Mouse (Mus musculus) limb, embryonic 14.5 days (tissue): ENCODE results near the gene Olfr996. TPM values are rescaled to one million over a fixed set of nuclear protein-coding genes. Genes with fewer than 3 reads are reported as not detected.

Source experiments
- ATAC-seq: fragments of 200-750 bp; cut with Nextera tagmentation; 2 replicates; pipeline ENCODE4 v1.8.0; 2017; ENCODE audit warnings: low read depth, moderate number of reproducible peaks, moderate TSS enrichment; ENCODE audit not compliant: low FRiP score
- DNase-seq: peaks from one replicate; pipeline ENCODE4 v3.0.0-alpha.2; 2015; ENCODE audit warnings: low spot score
- H3K27ac ChIP-seq: fragments of 300-500 bp; sonication (generic); replicated peaks from 2 replicates; pipeline ENCODE4 v1.5.1; 2014; ENCODE audit warnings: low read depth, mild to moderate bottlenecking, low read length, moderate library complexity, mixed read lengths
- H3K27me3 ChIP-seq: fragments of 300-500 bp; sonication (generic); 2 replicates; pipeline ENCODE4 v1.6.1; 2014; ENCODE audit warnings: low read length, mixed read lengths; ENCODE audit not compliant: control insufficient read depth, insufficient read depth
- H3K36me3 ChIP-seq: fragments of 300-500 bp; sonication (generic); 2 replicates; pipeline ENCODE4 v1.6.1; 2014; ENCODE audit warnings: mild to moderate bottlenecking, low read length, moderate library complexity, mixed read lengths; ENCODE audit not compliant: control insufficient read depth, insufficient read depth
- H3K4me1 ChIP-seq: fragments of 300-500 bp; sonication (generic); 2 replicates; pipeline ENCODE4 v1.6.1; 2014; ENCODE audit warnings: antibody characterized with exemption, low read length, mixed read lengths; ENCODE audit not compliant: control insufficient read depth, insufficient read depth
- H3K4me2 ChIP-seq: fragments of 300-500 bp; sonication (generic); replicated peaks from 2 replicates; pipeline ENCODE4 v1.6.1; 2014; ENCODE audit warnings: low read depth, mild to moderate bottlenecking, low read length, moderate library complexity; ENCODE audit not compliant: severe bottlenecking
- H3K4me3 ChIP-seq: fragments of 300-500 bp; sonication (generic); replicated peaks from 2 replicates; pipeline ENCODE4 v1.5.1; 2014; ENCODE audit warnings: low read length
- H3K9ac ChIP-seq: fragments of 300-500 bp; sonication (generic); 2 replicates; pipeline ENCODE4 v1.6.1; 2014; ENCODE audit warnings: mild to moderate bottlenecking, low read depth, low read length, moderate library complexity; ENCODE audit not compliant: severe bottlenecking
- H3K9me3 ChIP-seq: fragments of 300-500 bp; sonication (generic); 2 replicates; pipeline ENCODE4 v1.6.1; 2016; ENCODE audit warnings: low read length; ENCODE audit not compliant: control insufficient read depth
- POLR2A ChIP-seq: fragments of 200-500 bp; IDR thresholded peaks from 2 replicates; pipeline ENCODE4 v1.8.0; 2012; ENCODE audit warnings: inconsistent platforms, mild to moderate bottlenecking, moderate library complexity, borderline replicate concordance; ENCODE audit not compliant: insufficient read depth, insufficient read length; ENCODE audit errors: extremely low read depth
- WGBS: fragments of 180-500 bp; shearing (Covaris S2); extraction: QIAGEN DNeasy Blood & Tissue Kit; methylation state at CpG from one replicate; pipeline ENCODE4 v1.1.7; 2014; 5-methylcytosine and 5-hydroxymethylcytosine counted together
- polyA plus RNA-seq, 2 experiments: library from polyadenylated mRNA; depleted of rRNA in 1 of 2; stranded (reverse) in 1 of 2; unstranded in 1 of 2; fragments of >200 nt; fragmentation: Nextera tagmentation in 1 of 2; extraction: Ambion mirVana in 1 of 2; gene quantifications; 2 replicates each; pipeline versions ENCODE4 v1.2.1 to v1.2.3; 2012 to 2014

Gene Olfr996
- polyA plus RNA-seq (2012; rRNA removed) (not detected in 2 replicates), polyA plus RNA-seq (2014; fragmentation: Nextera tagmentation; extraction: Ambion mirVana) (not detected in 2 replicates)

DNA sequence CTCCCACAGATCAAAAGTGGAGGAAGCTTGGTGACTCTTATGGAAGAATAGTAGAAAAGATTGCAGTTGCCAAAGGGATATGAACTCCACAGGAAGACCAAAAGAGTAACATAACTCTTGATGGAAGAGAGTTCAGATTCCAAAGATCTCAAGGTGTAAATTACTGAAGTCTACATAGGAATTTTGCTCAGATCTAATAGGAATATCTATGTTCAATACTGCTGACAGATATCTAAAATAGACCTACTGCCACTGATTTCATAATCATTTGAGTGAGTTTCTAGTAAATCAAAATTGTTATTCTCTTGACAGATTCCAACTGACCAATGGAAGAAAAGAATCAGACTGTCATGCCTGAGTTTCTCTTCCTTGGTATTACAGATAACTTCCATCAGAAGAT, at the start of gene Olfr996:
Gene Olfr996, plus strand, starts transcription at position 301 of the 400 bp plus-strand sequence.
- TF ChIP-seq POLR2A: no peak

DNA sequence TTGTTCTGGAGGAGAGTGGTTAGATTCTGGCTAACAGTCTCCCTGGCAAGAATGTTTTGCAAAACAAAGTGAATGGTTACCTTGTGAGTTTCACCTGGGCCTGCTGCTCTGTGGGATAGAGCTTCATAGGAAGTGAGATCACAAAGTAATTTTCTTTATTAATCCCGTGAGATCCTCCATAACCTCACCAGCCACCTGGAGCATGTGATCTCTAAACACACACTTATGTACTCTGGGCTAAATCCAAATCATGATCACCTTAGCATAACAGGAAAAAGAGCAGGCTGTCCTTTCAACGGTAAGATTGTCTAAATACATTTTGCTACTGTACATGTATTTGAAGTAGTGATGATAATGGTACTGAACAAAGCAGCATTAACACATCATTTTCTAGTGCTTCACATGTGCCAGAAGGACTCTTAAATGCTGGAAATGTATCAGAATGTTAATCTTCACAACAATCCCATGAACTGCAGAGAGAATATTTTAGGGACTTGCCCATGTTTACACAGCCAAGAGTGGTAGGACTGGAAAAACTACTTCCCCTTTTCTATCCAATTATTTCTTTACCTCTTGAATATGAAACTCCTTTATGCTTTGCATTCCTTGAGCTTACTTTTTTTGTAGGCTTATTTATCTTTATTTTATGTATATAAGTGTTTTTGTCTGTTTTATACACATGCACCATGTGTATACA, 46.8 kb upstream of the Olfr996 start:
- DNase-seq: no peak
- H3K4me2 ChIP-seq: no peak overlapping the region
- H3K27me3 ChIP-seq: no peaks in the 10 kb centered on the region
- no peak overlapping the region for H3K4me3 ChIP-seq
- no peak for ATAC-seq
- no peaks in the 10 kb centered on the region for H3K9me3 ChIP-seq
- WGBS: 67% methylated on average over 2 of the region's 2 CpGs
- no peaks in the 10 kb centered on the region for H3K36me3 ChIP-seq
- H3K9ac ChIP-seq: no peak overlapping the region
- TF ChIP-seq POLR2A: no peak
- H3K27ac ChIP-seq: no peak overlapping the region
- no peaks in the 10 kb centered on the region for H3K4me1 ChIP-seq

More for the DNA sequence above, at the start of gene Olfr996:
- H3K9me3 ChIP-seq: no peaks in the 10 kb centered on the region
- DNase-seq (no peak), ATAC-seq (no peak)
- no peaks in the 10 kb centered on the region for H3K4me1 ChIP-seq
- no peak within 1 kb of the TSS for H3K27ac ChIP-seq
- H3K4me3 ChIP-seq: no peak within 1 kb of the TSS
- no peaks in the 10 kb centered on the region for H3K27me3 ChIP-seq
- no peak within 1 kb of the TSS for H3K9ac ChIP-seq
- no peaks in the 10 kb centered on the region for H3K36me3 ChIP-seq
- H3K4me2 ChIP-seq: no peak within 1 kb of the TSS

DNA sequence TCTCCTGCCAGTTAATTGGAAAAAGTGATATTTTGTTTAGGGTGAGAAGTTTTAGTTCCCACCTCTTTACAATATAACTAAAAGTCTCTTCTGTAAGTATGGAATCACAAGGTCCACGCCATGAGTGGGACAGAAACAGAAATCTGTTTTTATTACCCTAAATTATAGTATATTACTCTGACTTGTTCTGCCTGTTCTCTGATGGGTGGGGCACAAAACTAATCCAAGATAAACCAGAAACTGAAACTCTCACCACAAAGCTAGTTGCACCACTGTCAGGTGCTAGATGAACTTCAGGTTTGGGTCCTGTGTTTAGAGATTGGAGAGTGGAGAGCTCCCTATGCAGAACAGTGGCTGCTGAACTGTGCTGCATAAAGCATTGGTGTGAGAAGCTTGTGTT, 45.1 kb upstream of the Olfr996 start:
- no peak overlapping the region for H3K4me3 ChIP-seq
- no peak for TF ChIP-seq POLR2A
- no peaks in the 10 kb centered on the region for H3K36me3 ChIP-seq
- H3K27me3 ChIP-seq: no peaks in the 10 kb centered on the region
- no peaks in the 10 kb centered on the region for H3K4me1 ChIP-seq
- H3K4me2 ChIP-seq: no peak overlapping the region
- H3K27ac ChIP-seq: no peak overlapping the region
- WGBS: 78% methylated on average over 1 of the region's 1 CpGs
- ATAC-seq (no peak), DNase-seq (no peak)
- H3K9ac ChIP-seq: no peak overlapping the region
- H3K9me3 ChIP-seq: no peaks in the 10 kb centered on the region

DNA sequence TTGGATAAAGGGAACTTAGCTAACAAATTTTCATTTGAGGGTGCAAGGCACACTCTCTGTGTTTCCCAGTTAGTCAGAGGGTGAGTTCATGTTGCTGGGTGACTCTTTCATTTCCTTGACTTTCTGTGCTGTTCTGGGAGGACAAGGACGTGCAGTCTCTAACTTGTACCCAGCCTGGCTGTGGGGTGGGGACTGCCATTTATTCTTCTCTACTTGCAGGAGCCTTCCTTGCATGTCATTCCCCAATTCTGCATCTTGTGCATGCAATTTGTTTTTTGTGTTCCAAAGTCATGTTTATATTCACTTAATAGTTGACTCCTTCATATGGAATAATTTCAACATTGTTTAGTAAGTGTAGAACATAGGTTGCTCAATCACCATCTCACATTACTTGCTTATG, 24.2 kb upstream of the Olfr996 start:
- Histone ChIP-seq H3K4me2 (no peak overlapping the region), H3K9ac (no peak overlapping the region), H3K4me1 (no peaks in the 10 kb centered on the region), H3K9me3 (no peaks in the 10 kb centered on the region), H3K36me3 (no peaks in the 10 kb centered on the region), H3K27ac (no peak overlapping the region), H3K4me3 (no peak overlapping the region), H3K27me3 (no peaks in the 10 kb centered on the region)
- ATAC-seq (no peak), DNase-seq (no peak)
- 41% methylated on average over 1 of the region's 1 CpGs for WGBS
- no peak for TF ChIP-seq POLR2A

GRCm38 (mm10) chr2:85560226-85560625, 18.8 kb upstream of the Olfr996 start:
- no peak for ATAC-seq
- Histone ChIP-seq H3K36me3 (no peaks in the 10 kb centered on the region), H3K4me3 (no peak overlapping the region), H3K4me2 (no peak overlapping the region), H3K9me3 (no peaks in the 10 kb centered on the region), H3K9ac (no peak overlapping the region), H3K27ac (no peak overlapping the region), H3K4me1 (no peaks in the 10 kb centered on the region), H3K27me3 (no peaks in the 10 kb centered on the region)
- TF ChIP-seq POLR2A: no peak
- WGBS: 54% methylated on average over 4 of the region's 4 CpGs
- DNase-seq: no peak
